Mouse (Mus musculus) lung, postnatal 10 days (tissue): ENCODE data around the gene Ift46.

Experiments used
- DNase-seq: peaks from one replicate; pipeline ENCODE4 v3.0.0; 2021

The Ift46 gene

GRCm38 (mm10) chr9:44810316-44810715, 42.6 kb downstream of the Ift46 start:
- no peak for DNase-seq

- no peak for DNase-seq
Measured at GRCm38 (mm10) chr9:44814179-44814578, 46.5 kb downstream of the Ift46 start.

GRCm38 (mm10) chr9:44817522-44817921, 49.8 kb downstream of the Ift46 start:
- no peak for DNase-seq

- peak; percentile 69 for DNase-seq
Measured at GRCm38 (mm10) chr9:44819920-44820827, 52.5 kb downstream of the Ift46 start.

GRCm38 (mm10) chr9:44826660-44827059, 59.0 kb downstream of the Ift46 start:
- no peak for DNase-seq

GRCm38 (mm10) chr9:44828944-44829343, 61.2 kb downstream of the Ift46 start:
- DNase-seq: no peak

GRCm38 (mm10) chr9:44830506-44830905, 62.8 kb downstream of the Ift46 start:
- no peak for DNase-seq

- DNase-seq: peak; percentile 33
Measured at GRCm38 (mm10) chr9:44832356-44832755, 64.6 kb downstream of the Ift46 start.

- peak; percentile 85 for DNase-seq
Measured at GRCm38 (mm10) chr9:44836439-44836838, 68.7 kb downstream of the Ift46 start.

GRCm38 (mm10) chr9:44841241-44841640, 73.5 kb downstream of the Ift46 start:
- DNase-seq: peak; percentile 29
